Mouse (Mus musculus) right cerebral cortex, postnatal 14 days (tissue): Measurements from ENCODE around the gene Prrt3.

Source experiments
- DNase-seq: peaks from one replicate; pipeline ENCODE4 v3.0.0; 2022

The Prrt3 gene

DNA sequence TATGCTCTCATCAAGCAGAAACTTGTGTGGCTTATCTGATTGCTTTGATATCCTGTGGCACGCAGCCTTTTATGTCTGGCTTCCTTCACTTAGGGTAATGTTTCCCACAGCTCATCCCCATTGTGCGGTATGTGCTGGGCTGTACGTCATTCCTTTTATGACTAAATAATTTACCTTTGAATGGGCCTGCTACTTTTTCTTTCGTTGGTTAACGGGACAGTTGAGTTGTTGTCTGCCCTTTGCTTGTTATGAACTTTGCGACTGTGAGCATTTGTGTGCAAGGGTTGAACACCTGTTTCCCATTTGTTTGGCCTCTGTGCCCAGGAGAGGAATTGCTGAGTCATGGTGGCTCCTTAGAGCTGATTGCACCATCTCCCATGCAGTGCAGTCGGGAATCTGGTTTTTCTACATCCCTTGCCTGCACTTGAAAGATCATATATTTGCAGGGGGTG lies 14.6 kb downstream of the Prrt3 start:
- no peak for DNase-seq

DNA sequence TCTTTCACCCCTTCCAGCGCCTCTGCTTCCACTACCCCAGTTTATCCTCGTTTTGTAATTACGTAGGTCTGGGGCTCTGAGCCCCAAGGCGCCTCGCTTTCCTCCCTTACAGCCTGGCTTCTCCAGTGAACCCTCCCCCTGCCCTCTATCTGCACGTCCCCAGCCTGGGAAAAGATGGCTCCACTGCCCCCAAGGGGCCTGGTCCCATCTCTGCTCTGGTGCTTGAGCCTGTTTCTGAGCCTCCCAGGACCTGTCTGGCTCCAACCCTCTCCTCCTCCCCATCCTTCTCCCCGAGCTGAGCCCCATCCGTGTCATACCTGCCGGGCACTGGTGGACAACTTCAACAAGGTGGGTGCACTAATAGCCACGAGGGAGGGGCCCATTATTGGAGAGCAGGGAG lies 18.0 kb downstream of the Prrt3 start:
- DNase-seq = no peak

DNA sequence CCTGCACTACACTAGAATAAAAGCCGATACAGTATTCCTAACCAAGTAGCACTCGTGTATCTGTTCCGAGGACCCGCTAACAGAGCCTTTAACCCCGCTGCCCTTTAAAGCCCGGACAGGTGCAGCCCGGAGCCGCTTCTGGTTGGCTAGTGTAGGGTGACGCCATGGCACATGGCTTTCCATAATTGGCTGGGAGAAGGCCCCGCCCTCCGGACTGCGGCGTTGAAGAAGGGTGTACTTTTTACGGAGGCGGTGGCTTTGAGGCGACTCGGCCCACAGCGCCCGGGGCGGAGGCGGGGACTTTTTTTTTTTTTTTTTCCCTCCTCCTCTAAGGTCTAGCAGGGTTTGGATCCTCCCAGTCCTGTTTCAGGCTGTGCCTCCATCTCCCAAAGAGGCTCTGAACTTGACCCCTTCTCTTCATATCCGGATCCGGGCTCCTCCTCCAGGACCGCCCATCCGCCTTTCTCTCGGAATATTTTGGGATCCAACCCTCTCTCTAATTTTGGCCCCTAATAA lies 18.6 kb downstream of the Prrt3 start, which contains the start of gene Creld1:
Creld1 (plus strand) TSS at position 198 of the 516 bp plus-strand sequence.
- peak; percentile 89 for DNase-seq

- peak; percentile 63 for DNase-seq
These were observed 19.1 kb downstream of the Prrt3 start for GRCm38 (mm10) chr6:113482477-113483099.

DNA sequence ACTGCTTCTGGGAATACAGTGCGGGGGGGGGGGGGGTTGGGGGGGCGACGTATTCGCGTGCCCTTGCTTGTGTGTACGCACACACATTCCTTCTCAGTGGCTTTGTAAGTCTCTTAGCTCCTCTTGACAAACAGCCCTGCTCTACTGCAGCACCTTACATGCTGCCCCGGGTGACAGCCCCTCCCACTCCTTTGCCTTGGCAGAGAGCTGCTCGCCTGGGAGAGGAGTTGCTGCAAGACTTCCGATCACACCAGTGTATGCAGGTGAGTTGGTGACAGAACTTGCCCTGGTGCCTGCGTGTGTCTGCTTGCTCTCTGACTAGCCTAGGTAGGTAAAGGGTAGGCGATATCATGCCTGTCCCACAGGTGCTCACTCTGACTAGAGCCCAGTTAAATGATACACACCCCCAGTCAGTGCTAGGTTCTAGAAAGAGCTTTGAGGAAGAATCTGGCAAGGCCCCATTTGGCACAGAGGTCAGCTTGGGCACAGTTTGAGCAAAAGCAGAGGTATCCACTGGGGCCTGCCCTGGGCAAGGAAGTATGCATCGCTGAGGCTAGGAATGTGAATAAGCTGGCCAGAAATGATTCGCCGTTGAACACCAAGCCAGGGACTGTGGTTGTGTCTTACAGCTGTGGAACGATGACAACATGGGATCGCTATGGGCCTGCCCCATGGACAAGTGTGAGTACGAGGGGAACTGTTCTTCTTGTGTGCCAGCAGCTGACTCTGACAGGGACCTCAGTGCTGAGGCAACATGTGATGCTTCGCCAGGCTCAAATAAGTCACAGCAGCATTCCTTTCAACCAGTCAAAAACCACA lies 21.0 kb downstream of the Prrt3 start:
- DNase-seq = no peak

- no peak for DNase-seq
These were observed 22.8 kb downstream of the Prrt3 start for GRCm38 (mm10) chr6:113478906-113479305.

DNA sequence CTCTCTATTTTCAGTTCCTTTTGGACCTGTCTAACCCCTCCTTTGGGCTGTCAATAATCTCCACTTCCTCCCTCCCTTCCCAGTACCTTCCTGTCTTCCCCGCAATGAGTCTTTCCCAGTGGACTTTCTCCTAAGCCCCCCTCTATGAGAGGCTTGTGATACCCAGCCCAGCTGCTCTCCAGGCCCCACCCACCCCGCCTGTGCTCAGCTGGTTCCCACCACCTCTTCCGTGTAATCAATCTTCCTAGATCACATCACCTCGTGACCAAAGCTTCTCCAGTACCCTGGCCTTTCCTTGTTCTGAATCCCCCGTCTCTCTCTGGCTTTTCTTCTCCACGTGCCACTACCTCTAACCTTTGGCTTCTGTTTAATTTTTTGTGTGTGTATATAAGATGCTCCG lies 24.4 kb downstream of the Prrt3 start:
- DNase-seq = no peak

- no peak for DNase-seq
These were observed 28.0 kb downstream of the Prrt3 start for GRCm38 (mm10) chr6:113473715-113474114.

GRCm38 (mm10) chr6:113473246-113473645 lies 28.5 kb downstream of the Prrt3 start:
- DNase-seq = no peak

DNA sequence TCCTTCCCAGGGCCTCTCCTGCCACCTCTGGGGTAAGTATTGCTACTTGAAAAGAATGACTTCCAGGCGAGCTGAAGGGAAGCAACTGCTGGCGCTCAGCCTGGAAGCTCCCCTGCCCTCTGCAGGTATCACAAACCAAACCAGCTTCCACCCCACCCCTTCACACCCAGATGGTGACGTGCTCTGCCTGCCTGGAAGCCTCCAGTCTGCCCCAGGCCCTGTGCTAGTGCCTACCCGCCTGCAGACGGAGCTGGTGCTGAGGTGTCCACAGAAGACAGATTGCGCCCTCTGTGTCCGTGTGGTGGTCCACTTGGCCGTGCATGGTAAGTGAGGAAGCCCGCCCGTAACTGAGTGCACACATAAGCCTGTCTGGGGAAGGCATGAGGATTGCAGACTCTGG lies 29.7 kb downstream of the Prrt3 start:
- DNase-seq = no peak

DNA sequence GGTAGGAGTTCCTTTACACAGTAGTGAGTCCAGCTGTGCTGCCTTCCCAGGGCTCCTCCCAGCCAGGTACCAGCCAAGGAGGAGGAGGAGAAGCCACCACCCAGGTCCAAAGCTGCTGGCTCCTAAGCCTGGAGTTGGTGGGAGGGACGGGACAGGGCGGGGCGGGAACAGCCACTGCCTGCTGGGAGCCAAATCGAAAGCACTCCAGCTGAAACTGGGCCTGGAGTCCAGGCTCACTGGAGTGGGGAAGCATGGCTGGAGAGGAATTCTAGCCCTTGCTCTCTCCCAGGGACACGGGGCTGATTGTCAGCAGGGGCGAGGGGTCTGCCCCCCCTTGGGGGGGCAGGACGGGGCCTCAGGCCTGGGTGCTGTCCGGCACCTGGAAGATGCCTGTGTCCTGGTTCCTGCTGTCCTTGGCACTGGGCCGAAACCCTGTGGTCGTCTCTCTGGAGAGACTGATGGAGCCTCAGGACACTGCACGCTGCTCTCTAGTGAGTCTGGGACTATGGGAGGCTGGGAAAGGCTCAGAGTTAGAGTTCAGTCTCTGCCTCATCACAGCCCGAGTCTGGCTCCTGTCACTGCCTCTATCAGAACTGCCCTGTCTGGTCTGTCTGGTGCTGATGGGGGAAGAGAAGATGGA lies 30.3 kb downstream of the Prrt3 start, which contains the start of gene Il17rc:
Il17rc (plus strand) TSS at position 131 of the 640 bp plus-strand sequence.
- no peak for DNase-seq

- peak; percentile 78 for DNase-seq
These were observed 32.3 kb downstream of the Prrt3 start for GRCm38 (mm10) chr6:113469432-113469831.

DNA sequence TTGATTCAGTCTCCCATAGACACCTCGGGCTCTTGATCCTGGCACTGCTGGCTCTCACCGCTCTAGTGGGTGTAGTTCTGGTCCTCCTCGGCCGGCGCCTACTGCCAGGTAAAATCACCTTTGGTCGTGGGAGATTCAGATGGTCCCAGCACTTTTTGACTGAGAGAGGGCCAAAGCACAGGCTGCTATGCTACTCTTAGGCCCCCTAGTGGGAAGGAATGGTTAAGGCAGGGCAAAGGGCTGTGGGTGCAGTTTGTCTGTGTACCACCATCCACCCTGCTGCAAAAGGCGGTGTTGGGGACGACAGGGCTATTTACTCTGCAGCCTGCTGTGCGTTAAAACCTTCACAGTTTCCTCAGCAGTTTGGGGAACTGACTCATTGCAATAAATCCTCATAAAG lies 32.7 kb downstream of the Prrt3 start:
- peak; percentile 64 for DNase-seq

- no peak for DNase-seq
These were observed 33.2 kb downstream of the Prrt3 start for GRCm38 (mm10) chr6:113468512-113468911.

DNA sequence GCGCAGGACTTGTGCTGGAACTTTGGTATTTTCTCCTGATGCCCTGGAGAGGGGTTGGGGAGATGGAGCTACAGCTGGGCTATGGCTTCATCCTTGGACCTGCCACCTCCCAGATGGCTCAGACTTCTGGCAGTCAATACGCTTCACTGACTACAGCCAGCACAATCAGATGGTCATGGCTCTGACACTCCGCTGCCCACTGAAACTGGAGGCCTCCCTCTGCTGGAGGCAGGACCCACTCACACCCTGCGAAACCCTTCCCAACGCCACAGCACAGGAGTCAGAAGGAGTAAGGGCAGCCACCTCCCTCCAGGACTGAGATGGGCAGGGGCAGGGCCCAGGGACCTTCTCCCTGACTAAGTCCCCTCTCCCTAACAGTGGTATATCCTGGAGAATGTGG lies 36.1 kb downstream of the Prrt3 start:
- no peak for DNase-seq

GRCm38 (mm10) chr6:113464040-113464439 lies 37.7 kb downstream of the Prrt3 start:
- no peak for DNase-seq

GRCm38 (mm10) chr6:113458635-113459034 lies 43.1 kb downstream of the Prrt3 start:
- DNase-seq = no peak

DNA sequence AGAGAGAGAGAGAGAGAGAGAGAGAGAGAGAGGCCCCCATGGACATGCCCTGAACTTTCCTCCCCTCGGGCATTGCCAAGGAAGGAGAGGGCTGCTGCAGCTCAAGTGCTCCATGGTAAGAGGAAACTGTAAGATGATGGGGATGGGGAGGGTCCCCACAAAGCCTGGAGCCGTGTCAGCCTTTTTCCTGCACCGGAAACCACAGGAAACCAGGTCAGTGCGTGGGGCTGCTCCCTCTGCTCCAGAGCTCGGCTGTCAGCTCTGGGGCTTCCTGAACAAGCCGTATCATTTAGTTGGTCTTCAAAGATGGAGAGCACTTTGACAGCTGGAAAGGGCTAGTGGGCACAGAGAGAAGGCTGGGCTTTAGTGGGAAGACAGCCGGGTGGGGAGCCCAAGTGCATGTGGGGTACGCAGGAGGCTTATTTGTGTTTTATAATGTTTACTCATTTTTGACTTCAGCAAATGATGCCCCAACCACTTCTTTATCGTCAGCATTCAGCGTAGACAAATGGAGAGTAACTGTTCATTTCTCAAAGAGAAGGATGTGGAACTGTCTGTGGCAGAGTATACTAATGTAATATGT lies 43.7 kb downstream of the Prrt3 start, which contains the start of gene Il17re:
Il17re (plus strand) TSS at position 533 of the 583 bp plus-strand sequence.
- no peak for DNase-seq

DNA sequence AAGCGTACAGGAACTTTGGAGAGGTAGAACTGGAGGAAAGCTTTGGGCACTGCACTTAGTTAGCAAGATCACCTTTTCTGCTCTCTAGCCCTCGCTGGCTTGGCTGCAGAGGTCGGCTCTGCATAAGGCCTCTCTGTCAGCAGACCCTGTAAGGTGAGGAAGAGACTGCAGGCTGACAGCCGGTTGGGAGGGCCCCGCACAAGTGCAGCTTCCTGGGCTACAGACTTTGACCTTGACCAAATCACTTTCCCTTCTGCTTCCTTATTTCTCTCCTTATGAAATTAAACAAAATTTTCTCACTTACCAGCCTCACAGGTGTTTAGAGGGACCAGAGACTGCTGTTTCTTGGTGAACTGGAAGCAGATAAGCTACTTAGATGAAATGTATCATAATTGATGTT lies 46.7 kb downstream of the Prrt3 start:
- DNase-seq = no peak

- DNase-seq = no peak
These were observed 49.9 kb downstream of the Prrt3 start for GRCm38 (mm10) chr6:113451839-113452238.

GRCm38 (mm10) chr6:113447639-113448038 lies 54.1 kb downstream of the Prrt3 start:
- no peak for DNase-seq

- no peak for DNase-seq
These were observed 57.3 kb downstream of the Prrt3 start for GRCm38 (mm10) chr6:113444207-113444965.
